Mouse (Mus musculus) MEL (cell line): ENCODE results near the gene Acyp1. TPM values are rescaled to one million over a fixed set of nuclear protein-coding genes. Genes with fewer than 3 reads are reported as not detected.
A peak's percentile ranks its signal among the peaks of the same experiment; 100 is the strongest.

Source experiments
- DNase-seq: peaks from one replicate; pipeline ENCODE4 v3.0.0; 2011; ENCODE audit warnings: low read depth, low spot score
- H3K27ac ChIP-seq: 2 replicates; pipeline ENCODE4 v1.5.1; 2012; ENCODE audit warnings: low read depth, mild to moderate bottlenecking, control low read depth, low read length, moderate library complexity; ENCODE audit not compliant: control insufficient read depth
- H3K27me3 ChIP-seq, 2 experiments: fragments of 150-350 bp in 1 of 2; sonication (generic) in 1 of 2; 2 replicates each; pipeline ENCODE4 v1.6.1; 2012; ENCODE audit warnings: low read length in 2 of 2, mild to moderate bottlenecking in 2 of 2, improper control_type of control experiment in 1 of 2, moderate library complexity in 1 of 2; ENCODE audit not compliant: insufficient read depth in 2 of 2, control insufficient read depth in 1 of 2
- H3K36me3 ChIP-seq, 2 experiments: 2 replicates each; pipeline ENCODE4 v1.6.1; 2012 to 2014; ENCODE audit warnings: low read length in 2 of 2, improper control_type of control experiment in 1 of 2, inconsistent platforms in 1 of 2, mild to moderate bottlenecking in 1 of 2; ENCODE audit not compliant: insufficient read depth in 2 of 2, control insufficient read depth in 1 of 2
- H3K4me1 ChIP-seq, 2 experiments: fragments of 150-350 bp in 1 of 2; sonication (generic) in 1 of 2; 2 replicates each; pipeline ENCODE4 v1.6.1; 2012; ENCODE audit warnings: low read length in 2 of 2, improper control_type of control experiment in 1 of 2, mild to moderate bottlenecking in 1 of 2; ENCODE audit not compliant: insufficient read depth in 2 of 2, control insufficient read depth in 1 of 2
- H3K4me3 ChIP-seq, 2 experiments: fragments of 150-350 bp in 1 of 2; sonication (generic) in 1 of 2; 2 replicates each; pipeline ENCODE4 v1.5.1; 2012; ENCODE audit warnings: low read depth in 2 of 2, low read length in 2 of 2, mild to moderate bottlenecking in 2 of 2, moderate library complexity in 2 of 2, control low read depth in 1 of 2, improper control_type of control experiment in 1 of 2; ENCODE audit not compliant: control insufficient read depth in 1 of 2, insufficient read depth in 1 of 2
- H3K79me2 ChIP-seq: 2 replicates; pipeline ENCODE4 v1.6.1; 2012; ENCODE audit warnings: mild to moderate bottlenecking, low read length, moderate library complexity; ENCODE audit not compliant: control insufficient read depth, poor library complexity, insufficient read depth
- H3K9ac ChIP-seq: 2 replicates; pipeline ENCODE4 v1.6.1; 2012; ENCODE audit warnings: low read depth, mild to moderate bottlenecking, control low read depth, low read length, moderate library complexity; ENCODE audit not compliant: control insufficient read depth, poor library complexity, severe bottlenecking
- H3K9me3 ChIP-seq: fragments of 150-350 bp; sonication (generic); replicated peaks from 2 replicates; pipeline ENCODE4 v1.6.1; 2012; ENCODE audit warnings: mild to moderate bottlenecking, low read length, improper control_type of control experiment, moderate library complexity; ENCODE audit not compliant: insufficient read depth
- E2F4 ChIP-seq: IDR thresholded peaks from 2 replicates; pipeline ENCODE4 v1.6.1; 2011; ENCODE audit warnings: low read depth, low read length, improper control_type of control experiment, borderline replicate concordance
- EP300 ChIP-seq, 2 experiments: IDR thresholded peaks; 2 replicates each; pipeline ENCODE4 v1.6.1; 2011; ENCODE audit warnings: improper control_type of control experiment in 2 of 2, low read length in 2 of 2, low read depth in 1 of 2, mild to moderate bottlenecking in 1 of 2
- GABPA ChIP-seq: IDR thresholded peaks from 2 replicates; pipeline ENCODE4 v1.6.1; 2012; ENCODE audit warnings: low read depth, mild to moderate bottlenecking, inconsistent platforms, low read length, improper control_type of control experiment, moderate library complexity
- GATA1 ChIP-seq: IDR thresholded peaks from 2 replicates; pipeline ENCODE4 v1.6.1; 2011; ENCODE audit warnings: low read depth, low read length, improper control_type of control experiment
- MAFK ChIP-seq: IDR thresholded peaks from 2 replicates; pipeline ENCODE4 v1.6.1; 2011; ENCODE audit warnings: low read depth, mild to moderate bottlenecking, low read length, improper control_type of control experiment, borderline replicate concordance
- MAX ChIP-seq: IDR thresholded peaks from 2 replicates; pipeline ENCODE4 v1.6.1; 2011; ENCODE audit warnings: low read length, improper control_type of control experiment
- MEF2A ChIP-seq: IDR thresholded peaks from 2 replicates; pipeline ENCODE4 v1.6.1; 2014; ENCODE audit warnings: low read depth, mild to moderate bottlenecking, inconsistent platforms, low read length, improper control_type of control experiment; ENCODE audit not compliant: poor library complexity, insufficient replicate concordance, severe bottlenecking; ENCODE audit errors: extremely low read depth
- MYB ChIP-seq: IDR thresholded peaks from 2 replicates; pipeline ENCODE4 v1.6.1; 2011; ENCODE audit warnings: mild to moderate bottlenecking, low read depth, low read length, improper control_type of control experiment
- MYC ChIP-seq: IDR thresholded peaks from 2 replicates; pipeline ENCODE4 v1.6.1; 2011; ENCODE audit warnings: low read depth, mild to moderate bottlenecking, low read length, improper control_type of control experiment, moderate library complexity
- POLR2A ChIP-seq, 2 experiments: IDR thresholded peaks; 2 replicates each; pipeline ENCODE4 v1.6.1; 2011 to 2012; ENCODE audit warnings: low read length in 2 of 2, mild to moderate bottlenecking in 2 of 2, control low read depth in 1 of 2, improper control_type of control experiment in 1 of 2, low read depth in 1 of 2, moderate library complexity in 1 of 2; ENCODE audit not compliant: control insufficient read depth in 1 of 2, insufficient read depth in 1 of 2, poor library complexity in 1 of 2
- TBP ChIP-seq: IDR thresholded peaks from 2 replicates; pipeline ENCODE4 v1.8.0; 2011; ENCODE audit warnings: low read depth, low read length, improper control_type of control experiment
- TCF12 ChIP-seq: IDR thresholded peaks from 2 replicates; pipeline ENCODE4 v1.6.1; 2014; ENCODE audit warnings: low read depth, mild to moderate bottlenecking, inconsistent platforms, low read length, improper control_type of control experiment, moderate library complexity
- UBTF ChIP-seq: IDR thresholded peaks from 2 replicates; pipeline ENCODE4 v1.6.1; 2012; ENCODE audit warnings: low read depth, mild to moderate bottlenecking, inconsistent platforms, low read length, improper control_type of control experiment, moderate library complexity, borderline replicate concordance; ENCODE audit not compliant: insufficient read depth
- USF1 ChIP-seq: IDR thresholded peaks from 2 replicates; pipeline ENCODE4 v1.6.1; 2014; ENCODE audit warnings: low read depth, mild to moderate bottlenecking, inconsistent platforms, low read length, improper control_type of control experiment, moderate library complexity
- ZC3H11A ChIP-seq: IDR thresholded peaks from 2 replicates; pipeline ENCODE4 v1.6.1; 2012; ENCODE audit warnings: low read depth, mild to moderate bottlenecking, inconsistent platforms, low read length, improper control_type of control experiment
- ZMIZ1 ChIP-seq: IDR thresholded peaks from 2 replicates; pipeline ENCODE4 v1.6.1; 2012; ENCODE audit warnings: low read depth, mild to moderate bottlenecking, inconsistent platforms, low read length, improper control_type of control experiment, moderate library complexity
- polyA plus RNA-seq, 2 experiments: library from polyadenylated mRNA; stranded (reverse) in 1 of 2; unstranded in 1 of 2; fragments of >175 nt in 1 of 2; fragments of >200 nt in 1 of 2; gene quantifications; 2 replicates each; pipeline versions ENCODE4 v1.2.1 to v1.2.4; 2012; ENCODE audit warnings: low replicate concordance in 2 of 2, low read depth in 1 of 2; ENCODE audit not compliant: insufficient read length in 2 of 2, insufficient read depth in 1 of 2, missing spikeins in 1 of 2
- total RNA-seq: library from RNA; depleted of rRNA; stranded (reverse); fragments of 300-350 nt; gene quantifications from 2 replicates; pipeline ENCODE4 v1.2.3, GENCODE M21; 2012

The Acyp1 gene
- total and polyA plus RNA-seq, 3 experiments = 47.4 to 54.5 TPM; not detected in 1

DNA sequence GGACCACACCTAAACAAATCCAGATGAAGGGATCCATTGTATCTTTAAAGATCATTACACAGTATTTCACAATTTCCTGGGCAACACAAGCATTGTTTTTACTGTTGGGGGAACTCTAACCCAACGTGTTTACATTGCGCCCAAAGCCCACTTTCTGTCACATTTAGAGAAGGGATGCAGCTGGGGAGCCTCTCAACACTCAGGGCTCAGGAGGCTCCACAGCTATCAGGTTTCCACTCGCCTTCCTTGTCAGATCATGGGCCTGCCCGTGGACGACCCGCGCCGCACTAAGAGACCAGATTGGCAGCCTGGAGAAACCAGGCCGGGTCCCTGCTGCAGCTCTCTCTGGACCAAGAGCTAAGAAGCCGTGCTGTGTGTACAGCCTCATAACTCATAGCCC lies 14.7 kb downstream of the Acyp1 start:
- Histone ChIP-seq H3K36me3 (peaks cover 0 to 7% of the 10 kb centered on the region in 2 experiments; a peak in 2 of 4 replicates), H3K9me3 (no peaks in the 10 kb centered on the region), H3K27me3 (no peaks in the 10 kb centered on the region), H3K79me2 (no peaks in the 10 kb centered on the region; the same call in 1 of the 2 replicates), H3K9ac (no peak overlapping the region), H3K27ac (no peak overlapping the region), H3K4me1 (peaks cover 4 to 8% of the 10 kb centered on the region in 2 experiments), H3K4me3 (no peak overlapping the region)
- no peak for DNase-seq
- TF ChIP-seq MAX (no peak), E2F4 (no peak), POLR2A (IDR thresholded peaks at IDR 0.05; ENCODE audit: control insufficient read depth in 1 of 2, insufficient read depth in 1 of 2, low read depth in 1 of 2, low read length in 2 of 2, poor library complexity in 1 of 2) (no peak), ZC3H11A (no peak), MAFK (no peak), EP300 (IDR thresholded peaks at IDR 0.05; ENCODE audit: low read depth in 1 of 2, low read length in 2 of 2) (no peak), TBP (no peak), MEF2A (no peak), MYC (no peak), MYB (no peak), UBTF (no peak), TCF12 (no peak), GABPA (no peak), ZMIZ1 (no peak)

- no peak for DNase-seq
- no peaks in the 10 kb centered on the region for H3K36me3 ChIP-seq
- no peaks in the 10 kb centered on the region for H3K9me3 ChIP-seq
- no peak overlapping the region for H3K27ac ChIP-seq
- no peaks in the 10 kb centered on the region; the same call in 1 of the 2 replicates for H3K79me2 ChIP-seq
- H3K9ac ChIP-seq = no peak overlapping the region
- no peaks in the 10 kb centered on the region for H3K4me1 ChIP-seq
- H3K4me3 ChIP-seq = no peak overlapping the region
- TF ChIP-seq USF1 (peak; percentile 16; the same call in 1 of the 2 replicates), GATA1 (no peak)
- no peaks in the 10 kb centered on the region for H3K27me3 ChIP-seq
Observed at GRCm38 (mm10) chr12:85271843-85272206, 16.4 kb downstream of the Acyp1 start.
